7 mouse cellular contexts compared by ENCODE assay signal in the genomic region with DNA sequence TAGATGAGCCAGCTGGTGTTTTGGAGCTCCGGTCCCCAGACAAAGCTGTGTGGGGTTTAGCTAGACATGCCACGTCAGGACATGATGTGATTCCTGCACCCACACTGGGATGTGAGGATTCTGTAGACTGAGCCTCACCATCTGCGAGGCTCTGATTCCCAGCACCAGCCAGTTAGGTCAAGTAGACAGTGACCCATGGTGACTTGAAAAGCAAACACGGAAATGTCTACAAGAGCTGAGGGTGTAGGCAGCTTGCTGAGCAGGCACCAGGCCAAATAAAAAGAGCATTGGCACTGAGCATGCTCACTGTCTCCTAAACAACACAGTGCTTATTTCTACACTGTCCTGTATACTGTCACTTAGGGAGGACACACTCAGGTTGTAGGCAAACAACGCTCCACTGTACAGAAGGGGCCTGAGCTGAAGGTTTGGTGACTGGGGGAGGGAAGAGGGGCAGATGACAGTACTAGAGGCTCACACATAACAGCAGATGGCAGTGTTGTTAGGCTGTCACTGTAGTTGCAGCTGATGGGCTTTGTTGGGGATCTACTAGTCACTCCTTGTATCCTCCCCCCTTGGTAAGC. TPM values are rescaled to one million over a fixed set of nuclear protein-coding genes. Genes with fewer than 3 reads are reported as not detected.
A peak's percentile ranks its signal among the peaks of the same experiment; 100 is the strongest.
DNase-seq lines count a peak whose midpoint lies in the region; ATAC-seq lines count a peak whose summit lies in the region.

No protein-coding gene starts in this region.

- no peaks in the 10 kb centered on the region for H3K9me3 ChIP-seq in heart, embryonic 15.5 days (replicated peaks)

- peaks cover 5% of the 10 kb centered on the region for H3K4me1 ChIP-seq in heart, embryonic 15.5 days (replicated peaks)

- H3K36me3 ChIP-seq in heart, embryonic 15.5 days = no peaks in the 10 kb centered on the region

- no peak overlapping the region for H3K4me2 ChIP-seq in heart, embryonic 15.5 days

- peak; percentile 40; the same call in 1 of the 2 replicates for ATAC-seq in heart, embryonic 15.5 days (replicated peaks; ENCODE audit: insufficient number of reproducible peaks, insufficient read depth, low FRiP score, low read depth)

- peak; percentile 26 for DNase-seq in ovary, postnatal 36 days (ENCODE audit: low spot score)
- no peak for DNase-seq in ovary, postnatal 14 days (ENCODE audit: low spot score)
- DNase-seq in cerebellum, adult 11 months = peak; percentile 54
- peak; percentile 63 to 69 for DNase-seq in layer of hippocampus, adult 8-10 months (ENCODE audit: low spot score in 2 of 2)
- DNase-seq in lung, postnatal 4 days = peak; percentile 59 to 80
- DNase-seq in testis, postnatal 10 days (ENCODE audit: low spot score) = no peak

- no peak overlapping the region for H3K27ac ChIP-seq in heart, embryonic 15.5 days

- H3K9ac ChIP-seq in heart, embryonic 15.5 days = no peak overlapping the region

- 59% methylated on average over 5 of the region's 5 CpGs for WGBS in heart, embryonic 15.5 days

- H3K4me3 ChIP-seq in heart, embryonic 15.5 days = no peak overlapping the region

- no peaks in the 10 kb centered on the region for H3K27me3 ChIP-seq in heart, embryonic 15.5 days

RNA-seq across cellular contexts. Expression of gene Slc25a42, which starts 11.9 kb away (rescaled TPM):
- polyA plus RNA-seq in heart, embryonic 15.5 days (2015; fragmentation: Nextera tagmentation; extraction: Ambion mirVana) = 7.6 and 12.5 TPM in 2 replicates
- total RNA-seq in layer of hippocampus, adult 8-10 months (2022) = 10 to 100 TPM; 32.9 to 55.2 (median 45.8) TPM

RNA-seq across cellular contexts. Expression of gene Tmem161a, which starts 28.0 kb away (rescaled TPM):
- 77.6 and 89.7 TPM in 2 replicates for polyA plus RNA-seq in heart, embryonic 15.5 days (2015; fragmentation: Nextera tagmentation; extraction: Ambion mirVana)
- total RNA-seq in layer of hippocampus, adult 8-10 months (2022) = 10 to 100 TPM; 48.9 to 58.8 (median 53.3) TPM

RNA-seq across cellular contexts. Expression of gene Sugp2, which starts 33.8 kb away (rescaled TPM):
- polyA plus RNA-seq in heart, embryonic 15.5 days (2015; fragmentation: Nextera tagmentation; extraction: Ambion mirVana) = 22.1 and 27.4 TPM in 2 replicates
- 100 to 1,000 TPM; 113 to 141 (median 123) TPM for total RNA-seq in layer of hippocampus, adult 8-10 months (2022)

RNA-seq across cellular contexts. Expression of gene Armc6, which starts 34.1 kb away (rescaled TPM):
- polyA plus RNA-seq in heart, embryonic 15.5 days (2015; fragmentation: Nextera tagmentation; extraction: Ambion mirVana) = 16.4 and 24.0 TPM in 2 replicates
- 10 to 100 TPM; 38.0 to 49.2 (median 40.1) TPM for total RNA-seq in layer of hippocampus, adult 8-10 months (2022)

Comparison
In these comparisons a context has a peak if more than half of its experiments do, and no peak if none do; other contexts are left out.
1. DNase-seq: peak in ovary, postnatal 36 days (single experiment), cerebellum, adult 11 months (single experiment), layer of hippocampus, adult 8-10 months (2 of 2) and lung, postnatal 4 days (2 of 2); none in ovary, postnatal 14 days (single experiment) and testis, postnatal 10 days (single experiment).